Mouse (Mus musculus) natural killer cell, adult 2 months (primary cell): ENCODE data around the gene Tinf2.
A peak's percentile ranks its signal among the peaks of the same experiment; 100 is the strongest.

Source experiments
- DNase-seq, 2 experiments: peaks; one replicate each; pipeline ENCODE4 v3.0.0; 2022; ENCODE audit warnings: low spot score in 2 of 2

Gene Tinf2

DNA sequence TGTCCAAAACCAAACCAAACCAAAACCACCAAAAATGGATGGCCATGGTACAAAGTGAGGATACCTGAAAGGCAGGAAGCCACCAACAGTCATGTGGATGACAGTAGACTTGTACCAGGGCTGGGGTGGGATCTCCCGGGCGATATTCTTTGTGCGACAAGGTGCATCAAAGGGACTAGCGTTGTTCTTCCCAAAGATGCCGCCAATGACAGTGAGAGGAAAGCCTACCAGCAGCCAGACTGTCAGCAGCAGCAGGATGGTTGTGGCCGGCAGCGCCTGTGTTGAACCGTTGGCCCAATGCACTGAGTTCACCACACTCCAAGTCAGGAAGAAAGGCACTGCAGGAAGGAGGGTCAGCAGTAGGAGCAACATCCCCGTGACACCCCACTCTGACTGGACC lies 43.8 kb downstream of the Tinf2 start, which contains the start of gene Gm49378:
Gene Gm49378, minus strand, starts transcription at position 101 of the 400 bp plus-strand sequence.
- no peak for DNase-seq

DNA sequence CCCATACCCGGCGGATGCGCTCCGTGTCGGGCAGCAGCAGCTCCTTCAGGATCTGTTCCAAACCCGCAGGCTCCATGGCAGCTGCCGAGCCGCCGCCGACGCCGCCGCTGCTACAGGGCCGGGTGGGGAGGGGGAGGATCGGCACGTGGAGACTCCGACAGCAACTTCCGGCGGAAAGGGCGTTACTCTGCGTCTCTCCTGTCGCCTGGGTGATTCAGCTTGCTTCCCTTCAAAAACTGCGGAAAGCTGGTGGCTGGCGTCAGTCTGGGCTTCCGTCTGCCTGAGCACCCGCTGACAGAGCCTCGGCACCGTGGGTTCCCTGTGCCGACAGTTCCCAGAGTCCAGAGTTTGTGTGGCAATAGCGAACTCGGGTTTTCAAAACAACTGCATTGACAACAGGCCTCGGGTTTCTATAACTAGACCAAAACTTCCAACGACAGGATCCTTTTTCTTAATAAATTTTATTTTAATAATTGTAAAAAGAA lies 46.1 kb downstream of the Tinf2 start, which contains the start of gene Ipo4:
Gene Ipo4, minus strand, starts transcription at position 435 of the 485 bp plus-strand sequence.
- DNase-seq = peak; percentile 67 to 78

DNA sequence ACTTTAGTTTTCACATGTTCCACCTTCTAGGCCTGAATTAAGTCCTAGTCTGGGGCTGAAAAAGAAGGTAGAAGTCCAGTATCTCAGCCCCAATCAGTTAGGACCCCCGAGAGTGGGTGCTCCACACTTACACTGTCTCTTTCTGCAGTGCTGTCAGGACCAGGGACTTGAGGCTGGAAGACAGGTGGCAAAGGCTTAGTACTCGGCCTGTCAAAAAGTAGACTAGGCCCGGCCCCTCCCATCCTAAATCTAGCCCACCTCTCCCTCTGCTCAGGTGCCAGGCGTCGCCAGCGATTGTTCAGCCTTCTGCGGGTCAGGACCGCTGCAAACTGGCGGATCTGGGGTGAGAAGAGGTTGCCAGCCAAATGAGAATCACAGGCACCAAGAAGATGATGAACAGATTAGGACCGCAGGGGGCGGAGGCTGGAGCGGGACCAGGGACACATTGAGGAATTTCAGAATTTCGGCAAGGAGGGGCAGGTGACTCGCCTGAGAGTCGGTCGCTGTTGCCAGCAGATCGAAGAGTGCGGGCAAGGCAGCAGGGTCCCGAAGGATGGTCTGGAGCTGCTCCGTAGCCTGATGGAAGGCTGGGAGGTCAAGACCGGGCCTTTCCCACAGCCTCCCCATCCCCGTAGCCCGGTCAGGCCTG lies 46.6 kb downstream of the Tinf2 start:
- no peak for DNase-seq

GRCm38 (mm10) chr14:55629312-55629711 lies 52.3 kb downstream of the Tinf2 start:
- peak; percentile 62 to 76 for DNase-seq

DNA sequence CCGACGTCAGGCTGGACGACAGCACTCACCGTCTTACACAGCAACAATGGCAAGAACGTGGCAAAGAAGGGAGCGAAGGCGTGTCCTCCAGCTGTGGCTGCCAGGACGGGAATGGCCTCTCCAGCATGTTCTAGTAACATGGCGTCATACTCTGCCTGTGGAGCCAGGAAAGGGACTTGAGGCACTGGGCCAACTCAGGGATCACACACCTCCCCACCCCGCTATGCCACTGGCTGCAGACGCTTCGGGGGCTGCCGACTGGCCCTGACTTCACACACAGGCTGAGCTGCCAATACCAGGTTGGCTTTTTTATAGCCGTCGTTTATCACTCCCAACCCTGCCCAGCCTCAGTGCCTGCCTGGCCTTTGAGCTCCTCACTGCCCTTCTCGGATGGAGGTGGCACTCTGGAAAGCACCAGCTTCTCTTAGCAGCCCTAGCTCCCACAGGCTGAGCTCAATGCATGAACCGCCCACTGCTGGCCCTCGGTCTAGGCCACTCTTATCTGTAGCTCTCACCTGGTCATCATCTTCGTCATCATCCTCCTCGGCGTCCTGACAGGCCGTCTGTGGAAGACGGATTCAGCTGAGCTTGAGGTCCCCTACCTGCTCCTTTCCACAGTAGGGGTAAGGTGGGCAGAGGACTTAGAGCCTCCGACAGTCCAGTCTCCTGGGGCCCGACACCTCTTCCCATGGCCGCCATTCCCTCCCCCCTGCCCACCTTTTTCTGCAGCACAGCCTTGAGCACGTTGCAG lies 53.4 kb downstream of the Tinf2 start:
- DNase-seq = no peak
